In genomic region chr10:128583644-128584043, GRCm38 (mm10) we compare ENCODE assay signal across 8 mouse cellular contexts. TPM values are rescaled to one million over a fixed set of nuclear protein-coding genes. Genes with fewer than 3 reads are reported as not detected.
DNase-seq lines count a peak whose midpoint lies in the region; ATAC-seq and TF ChIP-seq lines count a peak whose summit lies in the region.

No protein-coding gene starts in this region.

- peaks cover 18% of the 10 kb centered on the region for H3K4me1 ChIP-seq in embryonic facial prominence, embryonic 13.5 days
- H3K4me1 ChIP-seq in lung, postnatal 0 days (ENCODE audit: insufficient read depth, low read depth, low read length) = no peaks in the 10 kb centered on the region

- H3K27ac ChIP-seq in embryonic facial prominence, embryonic 13.5 days = peak overlapping the region; percentile 48; the same call in 1 of the 2 replicates
- peak overlapping the region; percentile 84 for H3K27ac ChIP-seq in lung, postnatal 0 days (ENCODE audit: low read length)

- DNase-seq in urinary bladder, postnatal 25 days (ENCODE audit: low spot score) = peak; percentile 39
- DNase-seq in urinary bladder, postnatal 10 days (ENCODE audit: low spot score) = no peak
- DNase-seq in heart, postnatal 4 days = peak; percentile 73
- peak; percentile 94 for DNase-seq in lung, postnatal 0 days (ENCODE audit: low spot score)
- no peak for DNase-seq in spleen, adult 18-20 months
- no peak for DNase-seq in thymus, adult 18-20 months
- DNase-seq in right cerebral cortex, postnatal 4 days = no peak

- ATAC-seq in embryonic facial prominence, embryonic 13.5 days (ENCODE audit: insufficient number of reproducible peaks, insufficient read depth, low FRiP score, low TSS enrichment, low read depth) = no peak
- peak; percentile 94 for ATAC-seq in lung, postnatal 0 days

- H3K36me3 ChIP-seq in embryonic facial prominence, embryonic 13.5 days = 0 out of 2 replicates have a peak, but pooled peaks cover 5% of the 10 kb centered on the region
- no peaks in the 10 kb centered on the region for H3K36me3 ChIP-seq in lung, postnatal 0 days (ENCODE audit: insufficient read depth, low read length)

- no peak for TF ChIP-seq CTCF in lung, postnatal 0 days (IDR thresholded peaks at IDR 0.05)

- no peak overlapping the region for H3K4me3 ChIP-seq in embryonic facial prominence, embryonic 13.5 days
- H3K4me3 ChIP-seq in lung, postnatal 0 days (ENCODE audit: low read depth, low read length) = peak overlapping the region; percentile 12; the same call in 1 of the 2 replicates

- peaks cover 32% of the 10 kb centered on the region for H3K27me3 ChIP-seq in embryonic facial prominence, embryonic 13.5 days
- no peaks in the 10 kb centered on the region for H3K27me3 ChIP-seq in lung, postnatal 0 days (replicated peaks; ENCODE audit: insufficient read depth, low read length)

- TF ChIP-seq EP300 in lung, postnatal 0 days (IDR thresholded peaks at IDR 0.05) = no peak

- 47% methylated on average over 7 of the region's 7 CpGs for WGBS in embryonic facial prominence, embryonic 13.5 days
- WGBS in lung, postnatal 0 days = 16% methylated on average over 7 of the region's 7 CpGs

- H3K9ac ChIP-seq in embryonic facial prominence, embryonic 13.5 days = peak overlapping the region; percentile 21; the same call in 1 of the 2 replicates
- H3K9ac ChIP-seq in lung, postnatal 0 days (replicated peaks; ENCODE audit: low read depth) = 0 out of 2 replicates have a peak overlapping the region, but pooled peaks have one; percentile 8

- H3K9me3 ChIP-seq in embryonic facial prominence, embryonic 13.5 days = no peaks in the 10 kb centered on the region
- H3K9me3 ChIP-seq in lung, postnatal 0 days (ENCODE audit: low read length) = no peaks in the 10 kb centered on the region

- H3K4me2 ChIP-seq in embryonic facial prominence, embryonic 13.5 days = peak overlapping the region; percentile 32; the same call in 1 of the 2 replicates
- H3K4me2 ChIP-seq in lung, postnatal 0 days (replicated peaks; ENCODE audit: low read depth, low read length) = peak overlapping the region; percentile 49

RNA-seq across cellular contexts. Expression of gene Erbb3, which starts 5.8 kb away (rescaled TPM):
- 14.8 and 16.1 TPM in 2 replicates for polyA plus RNA-seq in embryonic facial prominence, embryonic 13.5 days (2015; fragmentation: Nextera tagmentation; extraction: Ambion mirVana)
- 1 to 10 TPM; 7.1 to 8.2 TPM for total RNA-seq in heart, postnatal 4 days (2021)
- 21.4 and 22.6 TPM in 2 replicates for polyA plus RNA-seq in lung, postnatal 0 days (2015; fragmentation: Nextera tagmentation; extraction: Ambion mirVana)

RNA-seq across cellular contexts. Expression of gene Pa2g4, which starts 17.9 kb away (rescaled TPM):
- 188 and 206 TPM in 2 replicates for polyA plus RNA-seq in embryonic facial prominence, embryonic 13.5 days (2015; fragmentation: Nextera tagmentation; extraction: Ambion mirVana)
- 10 to 100 TPM; 81.9 to 82.5 TPM for total RNA-seq in heart, postnatal 4 days (2021)
- 64.2 and 66.5 TPM in 2 replicates for polyA plus RNA-seq in lung, postnatal 0 days (2015; fragmentation: Nextera tagmentation; extraction: Ambion mirVana)

RNA-seq across cellular contexts. Expression of gene Rpl41, which starts 34.5 kb away (rescaled TPM):
- 4,323 and 4,329 TPM in 2 replicates for polyA plus RNA-seq in embryonic facial prominence, embryonic 13.5 days (2015; fragmentation: Nextera tagmentation; extraction: Ambion mirVana)
- 1,000 to 10,000 TPM; 2,410 to 2,531 TPM for total RNA-seq in heart, postnatal 4 days (2021)
- polyA plus RNA-seq in lung, postnatal 0 days (2015; fragmentation: Nextera tagmentation; extraction: Ambion mirVana) = 2,921 and 3,267 TPM in 2 replicates

RNA-seq across cellular contexts. Expression of gene Zc3h10, which starts 36.1 kb away (rescaled TPM):
- polyA plus RNA-seq in embryonic facial prominence, embryonic 13.5 days (2015; fragmentation: Nextera tagmentation; extraction: Ambion mirVana) = 13.5 and 15.5 TPM in 2 replicates
- 1 to 10 TPM; 6.9 to 8.3 TPM for total RNA-seq in heart, postnatal 4 days (2021)
- polyA plus RNA-seq in lung, postnatal 0 days (2015; fragmentation: Nextera tagmentation; extraction: Ambion mirVana) = 13.6 and 15.3 TPM in 2 replicates

RNA-seq across cellular contexts. Expression of gene Rps26, which starts 42.9 kb away (rescaled TPM):
- polyA plus RNA-seq in embryonic facial prominence, embryonic 13.5 days (2015; fragmentation: Nextera tagmentation; extraction: Ambion mirVana) = 893 and 949 TPM in 2 replicates
- total RNA-seq in heart, postnatal 4 days (2021) = 100 to 1,000 TPM; 505 to 516 TPM
- polyA plus RNA-seq in lung, postnatal 0 days (2015; fragmentation: Nextera tagmentation; extraction: Ambion mirVana) = 459 and 465 TPM in 2 replicates

Comparison
In these comparisons a context has a peak if more than half of its experiments do, and no peak if none do; other contexts are left out.
1. DNase-seq: peak in urinary bladder, postnatal 25 days (single experiment), heart, postnatal 4 days (single experiment) and lung, postnatal 0 days (single experiment); none in urinary bladder, postnatal 10 days (single experiment), spleen, adult 18-20 months (0 of 2), thymus, adult 18-20 months (0 of 2) and right cerebral cortex, postnatal 4 days (single experiment).